Mouse (Mus musculus) activated CD4-positive, CD25-positive, alpha-beta regulatory T cell, adult 4 months (primary cell): ENCODE measurements around the gene Egfl7. TPM values are rescaled to one million over a fixed set of nuclear protein-coding genes. Genes with fewer than 3 reads are reported as not detected.

Source experiments
- ATAC-seq: one replicate; pipeline ENCODE4 v1.8.0; 2017
- polyA plus RNA-seq, 2 experiments: library from polyadenylated mRNA; unstranded; fragments of 100-300 nt; shearing (Covaris generic); gene quantifications; one replicate each; pipeline ENCODE4 v1.2.1; 2017

Egfl7 gene
- polyA plus RNA-seq = 1 to 10 TPM in 1 of 2 experiments, under 1 TPM in 1; 0.95 to 1.3 TPM

GRCm38 (mm10) chr2:26579714-26580113, at the start of gene Egfl7:
Egfl7 (plus strand) TSS chr2:26580014.
- no peak for ATAC-seq

- no peak for ATAC-seq
These were observed 48.0 kb upstream of the Egfl7 start for GRCm38 (mm10) chr2:26531829-26532228.

- no peak for ATAC-seq
These were observed 46.6 kb upstream of the Egfl7 start for GRCm38 (mm10) chr2:26533249-26533648.

GRCm38 (mm10) chr2:26534161-26534560, 45.7 kb upstream of the Egfl7 start:
- ATAC-seq = no peak

- ATAC-seq = no peak
These were observed 45.2 kb upstream of the Egfl7 start for GRCm38 (mm10) chr2:26534616-26535015.

GRCm38 (mm10) chr2:26535517-26536045, 44.2 kb upstream of the Egfl7 start:
- no peak for ATAC-seq

GRCm38 (mm10) chr2:26539516-26539915, 40.3 kb upstream of the Egfl7 start:
- no peak for ATAC-seq

GRCm38 (mm10) chr2:26540721-26541120, 39.1 kb upstream of the Egfl7 start:
- ATAC-seq = no peak

GRCm38 (mm10) chr2:26541258-26541910, 38.4 kb upstream of the Egfl7 start:
- ATAC-seq = no peak

- no peak for ATAC-seq
These were observed 36.7 kb upstream of the Egfl7 start for GRCm38 (mm10) chr2:26543155-26543554.

- ATAC-seq = no peak
These were observed 36.0 kb upstream of the Egfl7 start for GRCm38 (mm10) chr2:26543768-26544167.

GRCm38 (mm10) chr2:26544265-26544664, 35.5 kb upstream of the Egfl7 start:
- no peak for ATAC-seq

- no peak for ATAC-seq
These were observed 32.3 kb upstream of the Egfl7 start for GRCm38 (mm10) chr2:26547481-26547880.

GRCm38 (mm10) chr2:26549801-26550200, 30.0 kb upstream of the Egfl7 start:
- ATAC-seq = no peak

- ATAC-seq = no peak
These were observed 29.6 kb upstream of the Egfl7 start for GRCm38 (mm10) chr2:26550205-26550604.

- ATAC-seq = no peak
These were observed 29.0 kb upstream of the Egfl7 start for GRCm38 (mm10) chr2:26550777-26551176.

- no peak for ATAC-seq
These were observed 28.4 kb upstream of the Egfl7 start for GRCm38 (mm10) chr2:26551446-26551845.

- no peak for ATAC-seq
These were observed 27.7 kb upstream of the Egfl7 start for GRCm38 (mm10) chr2:26552066-26552465.

- no peak for ATAC-seq
These were observed 25.9 kb upstream of the Egfl7 start for GRCm38 (mm10) chr2:26553904-26554303.

GRCm38 (mm10) chr2:26555076-26555475, 24.7 kb upstream of the Egfl7 start:
- no peak for ATAC-seq

GRCm38 (mm10) chr2:26556535-26556993, 23.2 kb upstream of the Egfl7 start:
- ATAC-seq = no peak

- no peak for ATAC-seq
These were observed 19.3 kb upstream of the Egfl7 start for GRCm38 (mm10) chr2:26560506-26560905.

GRCm38 (mm10) chr2:26561351-26562016, 18.3 kb upstream of the Egfl7 start:
- ATAC-seq = no peak

- peak; percentile 75 for ATAC-seq
These were observed 13.6 kb upstream of the Egfl7 start for GRCm38 (mm10) chr2:26566221-26566620.
